13 mouse cellular contexts compared by ENCODE assay signal in the genomic region with DNA sequence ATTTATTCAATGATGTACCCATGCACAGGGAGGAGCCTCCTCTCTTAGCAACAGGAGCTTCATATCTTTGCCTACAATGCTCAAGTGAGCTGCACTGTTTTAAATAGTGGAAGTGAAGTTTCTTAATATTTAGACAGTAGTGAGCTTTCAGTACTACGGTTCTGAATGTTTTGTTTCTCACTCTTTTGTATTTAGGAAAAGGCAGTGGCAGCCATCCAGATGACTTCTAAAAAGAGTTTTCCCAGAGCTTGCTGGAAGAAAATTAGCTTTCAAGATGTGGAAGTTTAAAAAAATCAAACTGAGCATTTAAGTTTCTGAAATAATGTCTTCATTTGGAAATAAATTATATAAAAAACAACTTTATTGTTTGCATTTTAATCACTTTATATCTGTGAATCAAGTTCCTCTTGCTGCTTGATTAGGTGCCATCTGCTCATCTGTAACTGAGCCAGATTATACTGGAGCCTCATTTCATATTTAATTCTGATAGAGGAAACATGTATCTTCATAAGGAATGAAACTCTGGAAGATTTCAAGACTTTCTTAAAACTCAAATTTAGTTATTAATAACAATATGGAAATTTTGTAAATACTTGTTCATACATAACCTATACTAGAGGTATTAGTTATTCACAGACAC.
A peak's percentile ranks its signal among the peaks of the same experiment; 100 is the strongest.
DNase-seq lines count a peak whose midpoint lies in the region; ATAC-seq and TF ChIP-seq lines count a peak whose summit lies in the region.
"Had no signal": no experiment of that assay in that cellular context is flagged by ENCODE, and none has a peak within 500 bp of the region (broad histone marks: within the 10 kb centered on the region; RNA-seq: fewer than 3 reads in every experiment).

No protein-coding gene starts in this region.

- H3K9ac ChIP-seq in forebrain, embryonic 16.5 days (replicated peaks; ENCODE audit: low read depth, low read length): no peak overlapping the region
- H3K9ac ChIP-seq in forebrain, embryonic 15.5 days (replicated peaks): no peak overlapping the region
- H3K9ac ChIP-seq: liver, embryonic 14.5 days; midbrain, embryonic 15.5 days had no signal

- no peak for TF ChIP-seq POLR2A in brain, embryonic 14.5 days (IDR thresholded peaks at IDR 0.05; ENCODE audit: borderline replicate concordance, extremely low read depth, insufficient read depth, insufficient read length, poor library complexity, severe bottlenecking)

- no peak for TF ChIP-seq CTCF in brain, embryonic 14.5 days (IDR thresholded peaks at IDR 0.05; ENCODE audit: borderline replicate concordance, extremely low read depth, insufficient read depth, insufficient read length)

- peak; percentile 50; the same call in 1 of the 2 replicates for ATAC-seq in forebrain, embryonic 16.5 days
- ATAC-seq in forebrain, embryonic 15.5 days (replicated peaks): no peak
- ATAC-seq: hindbrain, embryonic 16.5 days; midbrain, embryonic 15.5 days had no signal

- intact Hi-C loops in left cerebral cortex, postnatal 14 days (cut with DNase I): no loop called here

- no peaks in the 10 kb centered on the region for H3K27me3 ChIP-seq in forebrain, embryonic 16.5 days (replicated peaks; ENCODE audit: control insufficient read depth, insufficient read depth, low read length)
- H3K27me3 ChIP-seq in forebrain, embryonic 15.5 days: no peaks in the 10 kb centered on the region
- H3K27me3 ChIP-seq: midbrain, embryonic 15.5 days had no signal

- no peaks in the 10 kb centered on the region for H3K36me3 ChIP-seq in forebrain, embryonic 16.5 days (ENCODE audit: control insufficient read depth, insufficient read depth)
- no peaks in the 10 kb centered on the region for H3K36me3 ChIP-seq in forebrain, embryonic 15.5 days
- H3K36me3 ChIP-seq: midbrain, embryonic 15.5 days had no signal

- no peak overlapping the region for H3K4me2 ChIP-seq in forebrain, embryonic 16.5 days (ENCODE audit: low read length)
- no peak overlapping the region for H3K4me2 ChIP-seq in forebrain, embryonic 15.5 days (replicated peaks)
- H3K4me2 ChIP-seq: heart, embryonic 11.5 days; midbrain, embryonic 15.5 days had no signal

- 15% methylated on average over 1 of the region's 1 CpGs for whole genome bisulfite sequencing in forebrain, embryonic 16.5 days
- 22% methylated on average over 1 of the region's 1 CpGs for WGBS in forebrain, embryonic 15.5 days

- H3K4me3 ChIP-seq in forebrain, embryonic 16.5 days (replicated peaks; ENCODE audit: low read length): no peak overlapping the region
- no peak overlapping the region for H3K4me3 ChIP-seq in forebrain, embryonic 15.5 days
- H3K4me3 ChIP-seq: midbrain, embryonic 15.5 days had no signal

- DNase-seq in left cerebral cortex, postnatal 14 days (ENCODE audit: low spot score in 2 of 2): peak; percentile 2 to 26
- DNase-seq in left cerebral cortex, adult 8-10 months (ENCODE audit: low spot score in 2 of 2): no peak
- peak; percentile 80 for DNase-seq in brain, embryonic 14.5 days (ENCODE audit: low read depth)
- peak; percentile 7 for DNase-seq in layer of hippocampus, adult 9-10 months (ENCODE audit: low spot score)
- no peak for DNase-seq in retina, postnatal 1 day
- no peak for DNase-seq in heart, postnatal 4 days
- DNase-seq: thymus, postnatal 36 days had no signal

- H3K4me1 ChIP-seq in forebrain, embryonic 16.5 days (replicated peaks; ENCODE audit: control insufficient read depth, insufficient read depth, low read length): no peaks in the 10 kb centered on the region
- peaks cover 6% of the 10 kb centered on the region for H3K4me1 ChIP-seq in forebrain, embryonic 15.5 days
- H3K4me1 ChIP-seq: midbrain, embryonic 15.5 days had no signal

- no peaks in the 10 kb centered on the region for H3K9me3 ChIP-seq in forebrain, embryonic 16.5 days (ENCODE audit: control insufficient read depth, low read length)
- no peaks in the 10 kb centered on the region for H3K9me3 ChIP-seq in forebrain, embryonic 15.5 days
- H3K9me3 ChIP-seq: midbrain, embryonic 15.5 days had no signal

- no peak overlapping the region for H3K27ac ChIP-seq in forebrain, embryonic 16.5 days (ENCODE audit: low read length)
- no peak overlapping the region; the same call in 1 of the 2 replicates for H3K27ac ChIP-seq in forebrain, embryonic 15.5 days (replicated peaks)
- H3K27ac ChIP-seq: liver, embryonic 14.5 days; midbrain, embryonic 15.5 days had no signal

Comparison
In these comparisons a context has a peak if more than half of its experiments do, and no peak if none do; other contexts are left out.
1. DNase-seq: peak in left cerebral cortex, postnatal 14 days (2 of 2), brain, embryonic 14.5 days (single experiment) and layer of hippocampus, adult 9-10 months (single experiment); none in left cerebral cortex, adult 8-10 months (0 of 2), retina, postnatal 1 day (single experiment) and heart, postnatal 4 days (single experiment).